Mouse (Mus musculus) stomach, postnatal 0 days (tissue): ENCODE results near the gene Ptbp1.

Experiments
- CTCF ChIP-seq: IDR thresholded peaks from 2 replicates; pipeline ENCODE4 v1.5.1; 2016; ENCODE audit warnings: antibody characterized with exemption, low read depth, mild to moderate bottlenecking, moderate library complexity
- EP300 ChIP-seq: optimal IDR thresholded peaks from 2 replicates; pipeline ENCODE3; 2016; ENCODE audit warnings: antibody characterized with exemption

DNA sequence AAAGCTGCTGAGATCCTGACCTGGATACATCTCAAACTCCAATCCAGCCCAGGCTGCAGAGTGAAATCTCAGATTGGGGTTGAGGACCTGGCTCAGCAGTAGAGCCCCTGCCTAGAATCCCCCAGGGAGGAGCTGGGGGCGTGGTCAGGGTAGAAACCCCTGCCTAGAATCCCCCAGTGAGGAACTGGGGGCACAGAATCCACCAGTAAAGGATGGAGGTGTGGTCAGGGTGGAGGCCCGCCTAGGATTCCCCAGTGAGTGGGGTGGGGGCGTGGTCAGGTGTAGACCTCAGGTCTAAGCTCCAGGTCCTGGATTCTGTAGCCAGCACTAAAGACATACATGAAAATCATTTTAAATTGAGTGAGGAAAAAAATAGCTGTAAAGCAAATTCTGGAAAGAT is 18.6 kb downstream of the Ptbp1 start:
- TF ChIP-seq CTCF (no peak), EP300 (no peak)
